ENCODE assay signal across 28 mouse cellular contexts in genomic region chr8:120830661-120831060, GRCm38 (mm10).
DNase-seq lines count a peak whose midpoint lies in the region; ATAC-seq and TF ChIP-seq lines count a peak whose summit lies in the region.
"Had no signal": no experiment of that assay in that cellular context is flagged by ENCODE, and none has a peak within 500 bp of the region (broad histone marks: within the 10 kb centered on the region; RNA-seq: fewer than 3 reads in every experiment).

No protein-coding gene starts in this region.

- no peak overlapping the region for H3K4me3 ChIP-seq in heart, embryonic 10.5 days
- no peak overlapping the region for H3K4me3 ChIP-seq in lung, adult 2 months (replicated peaks; ENCODE audit: extremely low read depth, low read depth, low read length)
- H3K4me3 ChIP-seq in small intestine, adult 2 months (ENCODE audit: low read depth, low read length), result 0 out of 2 replicates have a peak overlapping the region, but pooled peaks have one; percentile 8
- H3K4me3 ChIP-seq: embryonic facial prominence, embryonic 13.5 days; forebrain, embryonic 10.5 days; forebrain, embryonic 15.5 days; gastrocnemius, adult 2 months; hindbrain, embryonic 13.5 days; limb, embryonic 10.5 days; limb, embryonic 15.5 days had no signal

- WGBS in heart, embryonic 10.5 days, result 77% methylated on average over 12 of the region's 12 CpGs
- WGBS in lung, adult 2 months, result 40% methylated on average over 12 of the region's 12 CpGs
- 75% methylated on average over 12 of the region's 12 CpGs for WGBS in small intestine, adult 2 months

- no peak for TF ChIP-seq CTCF in lung, adult 2 months (IDR thresholded peaks at IDR 0.05; ENCODE audit: insufficient read depth, low read length)
- TF ChIP-seq CTCF in small intestine, adult 2 months (IDR thresholded peaks at IDR 0.05; ENCODE audit: extremely low read depth, insufficient read length, insufficient replicate concordance, low read depth, low read length), result no peak

- H3K27me3 ChIP-seq in heart, embryonic 10.5 days (ENCODE audit: insufficient read depth, poor library complexity, severe bottlenecking), result peaks cover 95% of the 10 kb centered on the region
- H3K27me3 ChIP-seq in small intestine, adult 2 months (ENCODE audit: control insufficient read depth, insufficient read depth, low read length), result no peaks in the 10 kb centered on the region

- 0 out of 2 replicates have a peak, but pooled peaks have one; percentile 8 for TF ChIP-seq POLR2A in lung, adult 2 months (IDR thresholded peaks at IDR 0.05; ENCODE audit: borderline replicate concordance, extremely low read depth, low read depth, low read length)
- no peak for TF ChIP-seq POLR2A in small intestine, adult 2 months (IDR thresholded peaks at IDR 0.05; ENCODE audit: low read depth, low read length)

- intact Hi-C loops in heart, postnatal 10 days (cut with DNase I), result no loop called here

- H3K4me1 ChIP-seq in heart, embryonic 10.5 days, result peaks cover 48% of the 10 kb centered on the region
- peaks cover 14% of the 10 kb centered on the region for H3K4me1 ChIP-seq in lung, adult 2 months (ENCODE audit: control insufficient read depth, insufficient read depth, low read length)
- H3K4me1 ChIP-seq in small intestine, adult 2 months (ENCODE audit: control insufficient read depth, insufficient read depth, insufficient read length, low read length), result no peaks in the 10 kb centered on the region
- H3K4me1 ChIP-seq: embryonic facial prominence, embryonic 13.5 days; forebrain, embryonic 15.5 days had no signal

- H3K9me3 ChIP-seq in heart, embryonic 10.5 days, result no peaks in the 10 kb centered on the region
- H3K9me3 ChIP-seq: embryonic facial prominence, embryonic 13.5 days; forebrain, embryonic 10.5 days; forebrain, embryonic 15.5 days; hindbrain, embryonic 13.5 days; limb, embryonic 10.5 days; limb, embryonic 15.5 days had no signal

- no peaks in the 10 kb centered on the region for H3K36me3 ChIP-seq in heart, embryonic 10.5 days
- no peaks in the 10 kb centered on the region for H3K36me3 ChIP-seq in small intestine, adult 2 months (ENCODE audit: control insufficient read depth, insufficient read depth, low read length)
- H3K36me3 ChIP-seq: embryonic facial prominence, embryonic 13.5 days; forebrain, embryonic 10.5 days; forebrain, embryonic 15.5 days; hindbrain, embryonic 13.5 days; limb, embryonic 10.5 days; limb, embryonic 15.5 days had no signal

- ATAC-seq in CD4-positive, CD25-positive, alpha-beta regulatory T cell, adult 4 months, result no peak
- ATAC-seq: forebrain, embryonic 15.5 days; Patski had no signal

- DNase-seq in heart, embryonic 10.5 days (ENCODE audit: low spot score), result no peak
- DNase-seq in heart, postnatal 10 days, result no peak
- peak; percentile 50 for DNase-seq in lung, adult 2 months
- peak; percentile 90 for DNase-seq in lung, postnatal 10 days
- no peak for DNase-seq in right cerebral cortex, adult 18-20 months
- no peak for DNase-seq in cerebellum, postnatal 25 days
- DNase-seq: adrenal gland, postnatal 14 days; cerebellum, adult 11-12 months; cerebellum, adult 9-11 months; gastrocnemius, adult 2 months; heart, postnatal 4 days; kidney, adult 2 months; kidney, postnatal 4 days; layer of hippocampus, postnatal 36 days; midbrain, embryonic 14.5 days; thymus, adult 18-20 months; thymus, postnatal 25 days had no signal

- 0 out of 2 replicates have a peak overlapping the region, but pooled peaks have one; percentile 7 for H3K27ac ChIP-seq in heart, embryonic 10.5 days
- H3K27ac ChIP-seq in small intestine, adult 2 months (ENCODE audit: insufficient read depth, low read depth, low read length), result no peak overlapping the region
- H3K27ac ChIP-seq: embryonic facial prominence, embryonic 13.5 days; forebrain, embryonic 10.5 days; forebrain, embryonic 15.5 days; gastrocnemius, adult 2 months; hindbrain, embryonic 13.5 days; kidney, postnatal 0 days; limb, embryonic 10.5 days; limb, embryonic 15.5 days; liver, embryonic 14.5 days had no signal

Comparison
In these comparisons a context has a peak if more than half of its experiments do, and no peak if none do; other contexts are left out.
1. DNase-seq: peak in lung, adult 2 months (single experiment) and lung, postnatal 10 days (single experiment); none in heart, embryonic 10.5 days (single experiment), heart, postnatal 10 days (0 of 2), right cerebral cortex, adult 18-20 months (single experiment) and cerebellum, postnatal 25 days (0 of 2).